Mouse (Mus musculus) cerebellum, postnatal 10 days (tissue): ENCODE data around the gene Gm4498.
"Not testable (repeated sequence)": the region's sequence is repeated elsewhere in the genome, so short reads cannot be mapped to it uniquely, and the experiment has no call there.

Source experiments
- DNase-seq, 2 experiments: peaks; one replicate each; pipeline ENCODE4 v3.0.0; 2021; ENCODE audit warnings: mixed read lengths in 2 of 2

Gm4498 gene

GRCm38 (mm10) chr7:20233728-20234127 is at the start of gene Gm4498:
Gene Gm4498 (minus strand): TSS chr7:20233828.
- not testable (repeated sequence) for DNase-seq

GRCm38 (mm10) chr7:20262734-20263133 is 29.1 kb upstream of the Gm4498 start, which contains the start of gene Gm5890:
Gene Gm5890 (minus strand): TSS chr7:20262834.
- not testable (repeated sequence) for DNase-seq

- not testable (repeated sequence) for DNase-seq
Measured at GRCm38 (mm10) chr7:20205507-20205906, 28.1 kb downstream of the Gm4498 start, which contains the start of gene Gm6164. Gene Gm6164 (minus strand): TSS chr7:20205607.

- not testable (repeated sequence) for DNase-seq
Measured at GRCm38 (mm10) chr7:20193410-20193809, 40.2 kb downstream of the Gm4498 start, which contains the start of gene Vmn1r95. Gene Vmn1r95 (plus strand): TSS chr7:20193710.
